14 mouse cellular contexts compared by ENCODE assay signal in genomic region chr14:47495951-47496350, GRCm38 (mm10).
"Had no signal": no experiment of that assay in that cellular context is flagged by ENCODE, and none has a peak within 500 bp of the region (broad histone marks: within the 10 kb centered on the region; RNA-seq: fewer than 3 reads in every experiment).

No protein-coding gene starts in this region.

- DNase-seq: kidney, adult 8-10 months; kidney, postnatal 14 days; lung, adult 18-20 months; midbrain, embryonic 14.5 days; right cerebral cortex, adult 18-20 months; right cerebral cortex, postnatal 25 days; thymus, postnatal 36 days had no signal

- H3K9ac ChIP-seq: hindbrain, embryonic 15.5 days; neural tube, embryonic 15.5 days; stomach, embryonic 15.5 days had no signal

- H3K36me3 ChIP-seq: hindbrain, embryonic 15.5 days; neural tube, embryonic 15.5 days; stomach, embryonic 15.5 days had no signal

- H3K9me3 ChIP-seq: hindbrain, embryonic 15.5 days; limb, embryonic 10.5 days; midbrain, embryonic 10.5 days; neural tube, embryonic 15.5 days; stomach, embryonic 15.5 days had no signal

- H3K27me3 ChIP-seq: hindbrain, embryonic 15.5 days; neural tube, embryonic 15.5 days; stomach, embryonic 15.5 days had no signal

- H3K4me1 ChIP-seq: hindbrain, embryonic 15.5 days; limb, embryonic 10.5 days; midbrain, embryonic 10.5 days; neural tube, embryonic 15.5 days; stomach, embryonic 15.5 days had no signal

- H3K4me2 ChIP-seq: hindbrain, embryonic 15.5 days; neural tube, embryonic 15.5 days; stomach, embryonic 15.5 days had no signal

- H3K27ac ChIP-seq: hindbrain, embryonic 15.5 days; left cerebral cortex, adult 2 months; limb, embryonic 10.5 days; midbrain, embryonic 10.5 days; neural tube, embryonic 15.5 days; stomach, embryonic 15.5 days had no signal

- H3K4me3 ChIP-seq: hindbrain, embryonic 15.5 days; left cerebral cortex, adult 2 months; limb, embryonic 10.5 days; midbrain, embryonic 10.5 days; myocyte; neural tube, embryonic 15.5 days; stomach, embryonic 15.5 days had no signal
